Mouse (Mus musculus) neural tube, embryonic 12.5 days (tissue): ENCODE results near the gene Ndufs8. TPM values are rescaled to one million over a fixed set of nuclear protein-coding genes. Genes with fewer than 3 reads are reported as not detected.

Experiments
- ATAC-seq: fragments of 200-750 bp; cut with Nextera tagmentation; 2 replicates; pipeline ENCODE4 v1.8.0; 2017; ENCODE audit warnings: low read depth, mild to moderate bottlenecking, moderate TSS enrichment, moderate library complexity; ENCODE audit not compliant: low FRiP score
- H3K27ac ChIP-seq: fragments of 300-500 bp; sonication (generic); 2 replicates; pipeline ENCODE4 v1.5.1; 2016
- H3K27me3 ChIP-seq: fragments of 300-500 bp; sonication (generic); replicated peaks from 2 replicates; pipeline ENCODE4 v1.6.1; 2016; ENCODE audit warnings: mild to moderate bottlenecking
- H3K36me3 ChIP-seq: fragments of 300-500 bp; sonication (generic); 2 replicates; pipeline ENCODE4 v1.6.1; 2016; ENCODE audit warnings: mild to moderate bottlenecking
- H3K4me1 ChIP-seq: fragments of 300-500 bp; sonication (generic); 2 replicates; pipeline ENCODE4 v1.6.1; 2016
- H3K4me2 ChIP-seq: fragments of 300-500 bp; sonication (generic); replicated peaks from 2 replicates; pipeline ENCODE4 v1.6.1; 2016; ENCODE audit warnings: mild to moderate bottlenecking
- H3K4me3 ChIP-seq: fragments of 300-500 bp; sonication (generic); 2 replicates; pipeline ENCODE4 v1.5.1; 2016
- H3K9ac ChIP-seq: fragments of 300-500 bp; sonication (generic); 2 replicates; pipeline ENCODE4 v1.6.1; 2016; ENCODE audit warnings: mild to moderate bottlenecking
- H3K9me3 ChIP-seq: fragments of 300-500 bp; sonication (generic); 2 replicates; pipeline ENCODE4 v1.6.1; 2016; ENCODE audit warnings: mild to moderate bottlenecking
- WGBS: fragments of 180-500 bp; shearing (Covaris S2); methylation state at CpG from one replicate; pipeline ENCODE4 v1.1.7; 2016; 5-methylcytosine and 5-hydroxymethylcytosine counted together
- polyA plus RNA-seq: library from polyadenylated mRNA; unstranded; fragments of >200 nt; fragmentation: Nextera tagmentation; extraction: Ambion mirVana; gene quantifications from 2 replicates; pipeline ENCODE4 v1.2.1, GENCODE M21; 2016

Gene Ndufs8
- polyA plus RNA-seq, 1 experiment from 2014 or later, result 226 TPM

DNA sequence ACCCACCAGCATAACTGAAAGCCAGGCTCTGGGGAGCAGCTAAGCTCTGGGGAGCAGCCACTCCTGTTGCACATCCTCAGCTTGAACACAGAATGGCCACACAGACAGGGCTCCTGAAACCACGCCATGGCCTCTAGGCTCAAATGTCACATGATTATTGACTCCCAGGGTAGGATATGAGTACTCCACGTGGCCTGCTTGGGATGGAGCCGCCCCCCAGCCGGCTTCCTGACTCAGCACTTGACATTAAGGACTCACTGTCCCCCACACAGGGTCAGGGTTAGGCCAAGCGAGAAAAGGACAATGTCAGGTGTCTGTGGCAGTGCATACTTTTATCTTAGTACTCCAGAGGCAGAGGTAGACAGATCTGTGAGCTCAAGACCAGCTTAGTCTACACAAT, 2.4 kb downstream of the Ndufs8 start:
- no peaks in the 10 kb centered on the region for H3K9me3 ChIP-seq
- H3K9ac ChIP-seq, result no peak overlapping the region
- H3K4me1 ChIP-seq, result peaks cover 34% of the 10 kb centered on the region
- H3K27me3 ChIP-seq, result no peaks in the 10 kb centered on the region
- no peak for ATAC-seq
- H3K4me3 ChIP-seq, result no peak overlapping the region
- no peak overlapping the region for H3K4me2 ChIP-seq
- no peak overlapping the region for H3K27ac ChIP-seq
- peaks cover 33% of the 10 kb centered on the region for H3K36me3 ChIP-seq
- WGBS, result 88% methylated on average over 5 of the region's 5 CpGs

GRCm38 (mm10) chr19:3907876-3908660, 4.5 kb downstream of the Ndufs8 start:
- Histone ChIP-seq H3K4me2 (peak overlapping the region; percentile 77; the same call in 1 of the 2 replicates), H3K9me3 (no peaks in the 10 kb centered on the region), H3K4me3 (no peak overlapping the region), H3K27ac (no peak overlapping the region), H3K27me3 (no peaks in the 10 kb centered on the region), H3K4me1 (peaks cover 28% of the 10 kb centered on the region), H3K9ac (no peak overlapping the region), H3K36me3 (peaks cover 33% of the 10 kb centered on the region)
- WGBS, result 80% methylated on average over 8 of the region's 8 CpGs
- ATAC-seq, result no peak

DNA sequence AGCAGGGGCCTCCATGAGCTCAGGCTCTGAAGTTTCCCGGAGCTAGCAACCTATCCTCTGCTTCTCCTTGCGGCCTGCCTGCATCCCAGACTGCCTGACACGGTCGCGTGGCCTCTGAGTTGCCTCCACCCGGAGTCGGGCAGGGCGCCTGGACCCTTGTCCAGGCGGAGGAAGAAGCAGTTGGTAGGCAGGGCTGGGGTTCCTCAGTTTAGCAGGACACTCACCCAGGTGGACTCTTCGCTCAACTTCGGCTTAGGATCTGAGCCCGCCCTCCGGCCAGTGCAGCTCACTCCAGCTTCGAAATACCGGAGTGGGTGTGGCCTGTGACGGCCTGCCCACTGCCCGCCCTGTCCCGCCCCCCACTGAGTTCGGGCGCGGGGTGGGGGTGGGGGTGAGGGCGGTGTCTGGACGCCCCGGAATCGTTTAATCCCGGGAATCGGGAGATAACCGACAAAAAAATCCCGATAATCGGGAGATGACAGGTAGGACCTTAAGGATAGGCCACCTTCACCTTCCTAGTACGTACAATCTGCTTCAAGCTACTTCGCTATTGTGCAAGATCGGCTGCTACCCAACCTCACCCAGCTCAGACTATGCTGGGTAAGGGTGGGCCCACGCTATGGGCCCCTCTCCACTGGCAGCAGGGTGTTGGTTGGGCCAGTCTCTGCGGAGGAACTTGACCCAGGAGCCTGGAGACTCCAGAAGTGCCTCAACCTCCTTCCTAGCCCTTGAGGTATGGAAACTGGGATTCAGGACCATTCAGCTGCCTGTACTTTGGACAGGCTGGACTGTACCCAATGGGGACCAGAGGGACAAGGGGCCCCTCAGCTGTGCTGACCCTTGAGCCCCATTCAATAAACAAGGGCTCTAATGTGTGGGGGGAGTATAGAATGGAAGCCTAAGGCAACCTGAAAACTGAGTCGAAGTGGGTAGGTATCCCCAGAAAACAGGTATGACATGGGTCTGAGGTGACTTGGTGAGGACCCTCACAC, 5.5 kb downstream of the Ndufs8 start, which contains the start of gene Tcirg1:
Gene Tcirg1, minus strand, starts transcription at position 339 of the 992 bp plus-strand sequence.
- H3K9me3 ChIP-seq, result no peaks in the 10 kb centered on the region
- peaks cover 26% of the 10 kb centered on the region for H3K4me1 ChIP-seq
- H3K27me3 ChIP-seq, result no peaks in the 10 kb centered on the region
- no peak within 1 kb of the TSS for H3K27ac ChIP-seq
- peak within 1 kb of the TSS; percentile 77 for H3K4me2 ChIP-seq
- 5% methylated on average over 36 of the region's 36 CpGs for WGBS
- peak within 1 kb of the TSS; percentile 42 for H3K4me3 ChIP-seq
- 0 out of 2 replicates have a peak, but pooled peaks have one; percentile 48 for ATAC-seq
- peaks cover 42% of the 10 kb centered on the region for H3K36me3 ChIP-seq
- peak within 1 kb of the TSS; percentile 60 for H3K9ac ChIP-seq

DNA sequence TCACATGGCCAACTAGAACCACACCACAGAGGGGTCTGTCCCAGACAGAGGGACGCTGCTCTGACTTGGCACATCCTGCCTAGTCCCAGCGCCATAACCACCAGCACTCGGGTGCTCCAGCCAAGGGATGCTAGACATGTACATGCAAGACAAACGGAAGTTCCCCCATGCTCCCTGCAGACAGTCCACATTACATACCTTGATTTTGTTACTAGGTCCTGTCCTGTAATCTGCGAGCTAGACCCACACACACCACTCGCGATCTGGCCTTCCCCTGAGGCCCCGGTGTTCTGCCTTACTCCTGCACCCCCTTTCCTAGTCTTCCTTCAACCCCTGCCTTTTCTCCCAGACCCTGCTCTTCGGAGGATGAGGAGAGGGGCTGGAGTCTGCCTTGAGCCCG, 6.2 kb downstream of the Ndufs8 start:
- ATAC-seq, result 0 out of 2 replicates have a peak, but pooled peaks have one; percentile 5
- 48% methylated on average over 10 of the region's 10 CpGs for WGBS
- peaks cover 19% of the 10 kb centered on the region for H3K4me1 ChIP-seq
- H3K27me3 ChIP-seq, result no peaks in the 10 kb centered on the region
- H3K9ac ChIP-seq, result peak overlapping the region; percentile 60
- peaks cover 42% of the 10 kb centered on the region for H3K36me3 ChIP-seq
- H3K4me3 ChIP-seq, result peak overlapping the region; percentile 42
- no peak overlapping the region for H3K27ac ChIP-seq
- H3K4me2 ChIP-seq, result peak overlapping the region; percentile 77
- no peaks in the 10 kb centered on the region for H3K9me3 ChIP-seq

DNA sequence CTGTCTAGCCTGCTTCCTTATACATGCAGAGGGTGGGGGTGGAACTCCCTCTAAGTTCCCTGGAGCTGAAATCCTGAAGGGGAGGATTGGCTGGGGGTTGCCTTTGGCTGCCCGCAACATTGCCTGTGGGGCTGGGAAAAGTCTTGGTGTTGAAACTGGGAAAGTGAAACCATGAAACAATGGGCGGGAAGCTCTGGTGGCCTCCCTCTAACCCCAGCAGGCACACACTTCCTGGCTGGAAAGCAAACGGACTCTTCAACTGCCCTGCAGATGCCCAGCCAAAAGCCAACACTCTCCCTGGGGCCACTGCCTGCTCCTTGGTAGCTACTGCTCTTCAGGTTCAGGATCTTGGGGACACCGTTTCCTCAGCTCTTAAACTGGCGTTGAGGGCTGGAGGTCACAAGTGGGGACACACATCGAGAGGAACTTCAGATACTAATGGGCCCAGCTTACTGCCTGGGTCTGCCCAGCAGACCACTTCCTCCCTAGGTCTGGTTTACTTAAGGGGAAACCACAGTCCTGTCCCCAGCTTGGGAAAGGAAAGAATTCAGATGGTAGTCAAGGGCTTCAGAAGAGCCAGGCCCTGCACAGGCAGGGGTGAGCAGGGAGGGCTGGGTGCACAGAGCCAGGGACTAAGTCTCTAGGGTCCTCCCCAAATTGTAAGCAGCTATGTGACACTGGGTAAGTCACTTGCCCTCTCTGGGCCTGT, 7.2 kb downstream of the Ndufs8 start:
- H3K9me3 ChIP-seq, result no peaks in the 10 kb centered on the region
- peaks cover 36% of the 10 kb centered on the region for H3K36me3 ChIP-seq
- peak overlapping the region; percentile 77 for H3K4me2 ChIP-seq
- no peak overlapping the region for H3K27ac ChIP-seq
- 55% methylated on average over 6 of the region's 6 CpGs for WGBS
- no peak overlapping the region for H3K9ac ChIP-seq
- no peak for ATAC-seq
- H3K4me1 ChIP-seq, result peaks cover 13% of the 10 kb centered on the region
- no peak overlapping the region for H3K4me3 ChIP-seq
- no peaks in the 10 kb centered on the region for H3K27me3 ChIP-seq

GRCm38 (mm10) chr19:3904363-3904675, 8.3 kb downstream of the Ndufs8 start:
- Histone ChIP-seq H3K36me3 (peaks cover 25% of the 10 kb centered on the region), H3K4me3 (no peak overlapping the region), H3K27me3 (no peaks in the 10 kb centered on the region), H3K4me1 (peaks cover 13% of the 10 kb centered on the region), H3K4me2 (no peak overlapping the region), H3K9me3 (no peaks in the 10 kb centered on the region), H3K27ac (no peak overlapping the region), H3K9ac (no peak overlapping the region)
- ATAC-seq, result no peak
- WGBS, result 67% methylated on average over 10 of the region's 10 CpGs

GRCm38 (mm10) chr19:3903648-3904362, 8.8 kb downstream of the Ndufs8 start:
- Histone ChIP-seq H3K36me3 (peaks cover 20% of the 10 kb centered on the region), H3K27me3 (no peaks in the 10 kb centered on the region), H3K4me3 (no peak overlapping the region), H3K9ac (0 out of 2 replicates have a peak overlapping the region, but pooled peaks have one; percentile 13), H3K4me1 (peaks cover 13% of the 10 kb centered on the region), H3K4me2 (no peak overlapping the region), H3K9me3 (no peaks in the 10 kb centered on the region), H3K27ac (no peak overlapping the region)
- WGBS, result 67% methylated on average over 25 of the region's 25 CpGs
- no peak for ATAC-seq

GRCm38 (mm10) chr19:3902966-3903365, 9.6 kb downstream of the Ndufs8 start:
- 78% methylated on average over 12 of the region's 12 CpGs for WGBS
- Histone ChIP-seq H3K27ac (no peak overlapping the region), H3K4me3 (no peak overlapping the region)

DNA sequence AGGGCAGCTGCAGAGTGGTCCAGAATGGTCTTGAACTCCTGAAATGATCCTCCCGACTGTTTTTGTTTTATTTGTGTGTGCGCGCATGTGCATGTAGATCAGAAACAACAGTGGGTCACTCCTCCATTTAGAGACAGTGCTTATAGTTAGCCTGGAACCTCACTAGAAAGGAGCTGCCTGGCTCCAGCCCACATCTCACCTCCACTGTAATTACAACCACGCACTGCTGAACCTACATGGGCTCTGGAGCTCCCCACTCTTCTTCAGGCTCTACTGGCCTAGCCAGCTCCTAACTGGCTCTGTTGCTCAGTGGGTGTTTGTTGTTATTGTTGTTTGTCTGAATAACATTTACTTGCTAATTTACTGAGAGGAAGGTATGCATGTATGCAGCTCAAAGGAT, 13.0 kb downstream of the Ndufs8 start:
- no peak for ATAC-seq

More at GRCm38 (mm10) chr19:3902966-3903365, 9.6 kb downstream of the Ndufs8 start:
- peaks cover 12% of the 10 kb centered on the region for H3K36me3 ChIP-seq
- H3K9me3 ChIP-seq, result no peaks in the 10 kb centered on the region
- no peak overlapping the region for H3K9ac ChIP-seq
- H3K4me2 ChIP-seq, result no peak overlapping the region
- ATAC-seq, result no peak
- no peaks in the 10 kb centered on the region for H3K27me3 ChIP-seq
- peaks cover 13% of the 10 kb centered on the region for H3K4me1 ChIP-seq

DNA sequence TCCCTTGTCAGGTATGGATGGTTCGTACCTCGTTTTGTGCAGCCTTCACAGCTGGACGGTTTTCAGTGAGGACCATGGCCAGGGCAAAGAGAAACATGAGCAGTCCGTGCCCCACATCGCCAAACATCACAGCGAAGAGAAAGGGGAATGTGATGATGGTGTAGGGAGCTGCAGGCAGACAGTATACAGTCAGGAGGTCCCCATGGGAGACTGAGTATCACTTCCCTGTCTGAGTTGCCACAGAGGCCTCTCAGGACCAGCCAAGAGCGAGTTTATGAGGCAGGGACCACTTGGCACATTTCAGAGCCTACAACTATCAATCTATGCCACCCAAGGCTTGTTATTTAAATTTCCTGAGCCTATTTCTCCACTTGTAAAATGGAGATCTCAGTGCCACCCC, 13.6 kb downstream of the Ndufs8 start:
- no peak for ATAC-seq
- no peak overlapping the region for H3K9ac ChIP-seq
- H3K9me3 ChIP-seq, result no peaks in the 10 kb centered on the region
- WGBS, result 79% methylated on average over 7 of the region's 7 CpGs
- H3K4me1 ChIP-seq, result peaks cover 20% of the 10 kb centered on the region
- peaks cover 32% of the 10 kb centered on the region for H3K36me3 ChIP-seq
- H3K27me3 ChIP-seq, result no peaks in the 10 kb centered on the region
- no peak overlapping the region for H3K4me2 ChIP-seq
- no peak overlapping the region for H3K4me3 ChIP-seq
- no peak overlapping the region for H3K27ac ChIP-seq

More for the DNA sequence above, 13.0 kb downstream of the Ndufs8 start:
- H3K9me3 ChIP-seq, result no peaks in the 10 kb centered on the region
- 97% methylated on average over 4 of the region's 4 CpGs for WGBS
- no peak overlapping the region for H3K4me2 ChIP-seq
- no peak overlapping the region for H3K4me3 ChIP-seq
- H3K36me3 ChIP-seq, result peaks cover 26% of the 10 kb centered on the region
- no peak overlapping the region for H3K27ac ChIP-seq
- no peak overlapping the region for H3K9ac ChIP-seq
- H3K4me1 ChIP-seq, result peaks cover 17% of the 10 kb centered on the region
- H3K27me3 ChIP-seq, result no peaks in the 10 kb centered on the region

DNA sequence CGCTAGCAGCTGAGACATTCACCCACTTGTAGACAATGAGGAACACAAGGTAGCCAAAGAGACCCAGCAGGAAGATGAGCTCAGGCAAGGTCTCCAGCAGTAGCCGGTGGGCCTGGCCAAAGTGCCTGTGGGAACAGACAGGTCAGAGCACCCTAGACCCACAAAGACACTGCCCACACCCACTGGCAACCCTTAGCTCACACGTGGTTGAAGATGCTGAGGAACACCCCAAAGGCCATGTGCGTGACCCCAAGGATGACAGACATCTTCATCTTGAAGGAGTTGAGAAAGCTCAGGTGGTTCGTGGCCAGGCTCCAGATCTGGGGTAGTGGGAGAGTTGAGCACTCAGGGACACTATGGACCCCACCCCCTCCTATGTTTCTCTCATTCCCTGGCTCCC, 15.0 kb downstream of the Ndufs8 start:
- Histone ChIP-seq H3K4me1 (peaks cover 20% of the 10 kb centered on the region), H3K4me2 (no peak overlapping the region), H3K4me3 (no peak overlapping the region), H3K36me3 (peaks cover 42% of the 10 kb centered on the region), H3K27me3 (no peaks in the 10 kb centered on the region), H3K27ac (no peak overlapping the region), H3K9me3 (no peaks in the 10 kb centered on the region), H3K9ac (no peak overlapping the region)
- WGBS, result 93% methylated on average over 5 of the region's 5 CpGs
- ATAC-seq, result no peak
